Mouse (Mus musculus): ENCODE results near the gene Gm9767.

Gm9767 gene

DNA sequence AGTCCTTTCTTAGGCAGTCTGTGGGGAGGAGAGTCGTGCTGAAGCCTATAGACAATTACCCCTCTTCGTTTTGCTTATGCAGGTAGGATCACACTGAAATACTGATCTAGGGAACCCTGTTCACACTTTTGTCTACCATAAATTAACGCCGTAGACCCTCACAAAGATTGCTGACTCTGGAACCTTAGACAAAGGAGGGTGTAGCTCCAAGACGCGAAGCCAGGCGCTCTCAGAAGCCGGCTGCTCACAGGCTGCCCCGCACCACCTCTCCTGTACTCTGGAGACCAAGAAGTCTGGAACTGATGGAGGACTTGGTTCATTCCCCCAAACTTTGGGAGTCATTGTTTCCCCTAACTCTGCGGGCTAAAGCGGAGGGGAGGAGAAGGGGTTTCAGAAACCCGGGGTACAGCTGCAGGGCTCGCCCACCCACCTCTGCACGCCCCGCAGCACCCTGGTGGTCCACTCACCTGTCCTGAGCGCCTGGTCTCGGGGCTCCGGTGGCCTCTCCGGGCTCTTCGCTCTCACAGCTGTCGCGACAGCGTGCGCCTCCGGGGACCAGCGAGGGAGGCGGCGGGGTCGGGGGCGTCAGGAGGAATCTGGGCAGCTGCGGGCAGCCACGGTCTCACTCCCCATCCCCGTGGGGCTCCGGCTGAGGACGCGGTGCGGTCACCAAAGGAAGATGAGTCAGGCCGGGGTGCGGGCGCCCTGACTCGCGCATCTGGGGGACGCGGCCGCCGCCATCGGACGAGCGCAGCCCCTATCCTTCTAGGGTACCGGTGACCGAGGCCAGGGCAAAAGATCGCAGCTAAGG, at the start of gene Gm9767:
Gene Gm9767 (plus strand): TSS at position 585 of the 811 bp plus-strand sequence.
- in situ Hi-C loops (cut with MboI; ENCODE audit: unreplicated experiment in 2 of 2) = no loop called here

DNA sequence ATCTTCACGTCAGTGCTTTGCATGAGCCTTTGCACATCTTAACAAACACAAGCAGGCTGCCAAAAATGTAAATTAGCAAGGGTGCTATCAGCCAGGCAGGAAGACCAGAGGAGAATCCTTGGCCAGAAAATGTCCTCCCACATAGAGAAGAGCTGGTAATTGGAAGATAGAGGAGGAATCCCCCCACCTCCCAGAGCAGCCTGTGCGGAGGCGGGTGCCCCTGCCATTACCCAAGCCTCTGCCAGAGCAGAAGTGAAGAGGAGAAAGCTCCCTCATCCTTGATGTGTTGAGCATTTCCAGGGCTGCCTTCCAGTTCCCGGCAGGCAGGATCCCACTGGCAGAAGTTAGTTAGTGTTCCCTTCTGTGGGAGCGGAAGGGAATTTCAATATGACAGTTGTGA, 43.1 kb upstream of the Gm9767 start:
- in situ Hi-C loops (cut with MboI; ENCODE audit: unreplicated experiment in 2 of 2) = no loop called here

DNA sequence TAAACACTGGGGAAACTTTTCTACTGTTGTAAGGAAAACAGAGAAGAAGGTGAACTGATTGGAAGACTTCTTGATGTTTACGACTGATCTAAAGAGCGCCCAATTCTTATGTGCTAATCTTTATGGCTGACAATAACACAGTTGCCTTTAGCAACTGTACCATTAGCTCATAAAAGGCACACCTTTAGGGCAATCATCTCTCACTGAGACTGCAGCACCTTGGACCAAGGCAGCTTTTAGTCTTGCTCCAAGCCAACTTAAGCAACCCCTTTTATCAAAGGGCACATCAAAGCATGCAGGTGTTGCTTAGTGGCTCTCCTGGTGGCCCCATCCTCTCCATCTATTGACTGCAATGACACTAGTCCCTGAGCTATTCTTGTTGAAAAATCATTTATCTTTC, 26.9 kb upstream of the Gm9767 start:
- in situ Hi-C loops (cut with MboI; ENCODE audit: unreplicated experiment in 2 of 2) = no loop called here

DNA sequence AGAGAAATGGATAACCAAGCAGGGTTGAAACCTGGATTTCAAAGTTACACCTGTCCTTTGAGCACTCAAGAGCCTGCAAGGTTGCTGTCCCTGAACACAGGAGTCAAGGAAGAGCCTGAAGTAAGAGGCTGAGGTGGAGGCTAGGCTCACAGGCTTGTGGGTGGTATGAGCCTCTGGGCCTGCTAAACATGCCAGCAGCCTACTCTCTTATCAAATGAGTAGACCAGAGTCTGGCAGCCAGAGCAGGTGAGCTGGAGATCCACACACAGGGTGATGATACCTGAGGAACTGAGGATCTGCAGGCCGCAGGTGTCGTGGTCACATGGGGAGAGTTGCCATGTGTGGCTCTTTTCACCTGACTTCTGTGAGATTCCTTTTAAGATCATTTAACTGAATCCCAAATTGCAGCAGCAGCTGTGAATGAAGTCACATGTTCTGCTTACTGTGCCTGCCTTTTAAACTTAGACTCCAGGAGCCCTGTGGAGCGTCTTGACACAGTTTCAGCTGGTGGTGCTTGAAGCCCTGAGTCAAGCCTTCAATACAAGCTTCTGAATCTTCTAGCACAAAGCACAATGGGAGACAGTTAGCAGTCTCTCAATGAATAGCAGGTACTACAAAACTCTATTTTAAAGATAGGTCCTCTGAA, 18.3 kb upstream of the Gm9767 start:
- in situ Hi-C loops (cut with MboI; ENCODE audit: unreplicated experiment in 2 of 2) = no loop called here

DNA sequence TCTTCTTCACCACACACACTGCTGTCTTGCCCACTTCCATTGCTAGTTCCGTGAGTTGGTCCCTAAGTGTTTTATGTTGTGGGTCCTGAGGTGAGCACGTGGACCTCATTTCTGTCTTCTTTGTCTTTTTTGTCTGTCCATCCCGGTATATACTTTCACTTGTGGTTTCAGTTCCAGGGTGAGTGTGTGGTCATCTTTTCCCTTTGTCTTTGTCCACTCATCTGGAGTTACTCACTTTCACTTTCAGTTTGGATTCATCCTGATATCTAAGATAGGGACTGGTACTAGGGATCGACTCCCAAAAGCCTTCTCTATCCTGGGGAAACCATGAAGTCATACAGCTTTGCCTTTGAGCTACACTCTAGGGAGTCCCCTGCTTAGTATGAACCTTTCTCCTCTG, 15.0 kb upstream of the Gm9767 start:
- in situ Hi-C loops (cut with MboI; ENCODE audit: unreplicated experiment in 2 of 2) = no loop called here

DNA sequence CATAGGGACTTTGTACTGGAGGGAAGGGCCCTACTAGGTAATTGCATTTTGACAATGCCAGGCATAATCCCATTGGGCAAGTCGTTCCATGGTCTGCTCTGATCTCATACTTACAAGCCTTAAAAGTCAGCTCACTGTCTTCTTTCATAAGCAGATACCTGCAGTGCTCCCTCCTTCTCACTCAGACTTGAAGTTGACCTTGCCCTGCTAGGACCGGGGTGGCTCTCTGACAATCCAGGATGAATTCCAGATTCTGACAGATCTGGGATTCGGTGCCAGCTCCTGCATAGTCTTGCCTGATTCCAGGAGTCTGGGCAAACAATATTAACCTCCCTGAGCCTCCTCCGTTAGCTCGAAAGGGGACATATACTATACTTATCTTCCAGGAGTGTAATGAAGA, 6.1 kb upstream of the Gm9767 start:
- in situ Hi-C loops (cut with MboI; ENCODE audit: unreplicated experiment in 2 of 2) = no loop called here

DNA sequence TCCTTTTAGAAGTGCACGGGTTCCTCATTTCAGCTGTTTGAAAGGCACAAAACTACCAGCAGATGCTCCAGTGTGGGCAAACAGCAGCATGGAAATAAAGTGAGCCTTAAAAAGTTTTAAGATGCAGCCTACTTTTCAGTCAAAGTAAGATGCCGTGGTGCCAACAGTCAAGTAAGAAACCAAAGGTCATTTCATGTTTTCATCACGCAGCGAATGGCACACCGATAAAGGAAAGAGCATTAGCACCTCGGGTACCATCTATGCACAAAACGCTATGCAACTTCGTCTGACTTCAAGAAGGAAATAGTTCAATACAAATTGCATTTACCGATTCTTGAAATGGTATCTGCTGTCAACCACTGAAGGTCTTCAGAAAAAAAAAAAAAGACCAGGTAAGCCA, 1.1 kb upstream of the Gm9767 start:
- in situ Hi-C loops (cut with MboI; ENCODE audit: unreplicated experiment in 2 of 2) = no loop called here

DNA sequence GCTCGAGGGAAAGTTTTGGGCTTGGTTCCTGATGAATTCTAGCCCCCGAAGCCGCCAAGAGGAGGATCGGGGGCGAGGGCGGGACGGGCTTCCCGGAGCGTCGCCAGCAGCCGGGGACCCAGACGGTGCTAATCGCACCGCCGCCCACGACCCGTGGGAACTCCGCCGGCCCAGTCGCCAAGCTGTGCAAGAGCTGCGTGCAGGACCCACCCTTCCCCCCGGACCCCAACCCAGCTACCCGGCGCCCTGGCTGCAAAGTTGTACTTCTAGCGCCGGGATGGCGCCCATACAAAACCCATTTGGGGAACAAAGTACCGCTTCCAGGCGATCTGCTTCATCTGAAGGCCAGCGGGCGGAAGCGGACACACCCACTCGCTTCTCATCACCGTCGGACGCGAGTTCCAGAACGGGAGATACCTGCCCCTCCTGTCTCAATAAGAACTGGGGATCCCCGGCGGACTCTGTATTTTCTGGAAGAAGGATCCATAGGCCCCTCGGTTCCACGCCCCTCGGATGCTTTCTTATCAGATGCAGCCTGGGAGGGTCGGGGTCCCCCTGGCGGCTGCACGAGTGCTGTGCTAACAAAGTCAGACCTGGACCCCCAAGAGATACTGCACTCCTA, 577 bp downstream of the Gm9767 start, which contains the start of gene Tmem200a:
Gene Tmem200a (minus strand): TSS at position 532 of the 622 bp plus-strand sequence.
- in situ Hi-C loops (cut with MboI; ENCODE audit: unreplicated experiment in 2 of 2) = no loop called here

DNA sequence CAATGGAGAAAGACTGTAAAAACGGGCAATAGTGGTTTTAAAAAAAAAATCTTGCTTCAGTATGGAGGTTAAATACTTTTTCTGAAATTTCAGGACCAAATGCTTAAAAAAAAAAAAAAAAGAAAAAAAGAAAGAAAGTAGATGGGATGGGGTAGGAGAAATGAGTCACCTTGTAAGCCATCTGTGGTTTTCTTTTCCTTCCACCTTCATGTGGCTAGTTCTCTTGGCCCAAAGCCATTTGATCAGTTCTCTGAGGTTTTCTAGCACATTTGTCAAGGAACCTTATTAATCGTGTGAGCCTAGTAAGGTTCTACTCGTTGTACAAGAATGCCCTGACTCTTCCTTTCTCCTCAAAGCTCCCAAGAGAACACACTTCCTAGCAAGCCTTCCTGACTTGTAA, 1.6 kb downstream of the Gm9767 start:
- in situ Hi-C loops (cut with MboI; ENCODE audit: unreplicated experiment in 2 of 2) = no loop called here

DNA sequence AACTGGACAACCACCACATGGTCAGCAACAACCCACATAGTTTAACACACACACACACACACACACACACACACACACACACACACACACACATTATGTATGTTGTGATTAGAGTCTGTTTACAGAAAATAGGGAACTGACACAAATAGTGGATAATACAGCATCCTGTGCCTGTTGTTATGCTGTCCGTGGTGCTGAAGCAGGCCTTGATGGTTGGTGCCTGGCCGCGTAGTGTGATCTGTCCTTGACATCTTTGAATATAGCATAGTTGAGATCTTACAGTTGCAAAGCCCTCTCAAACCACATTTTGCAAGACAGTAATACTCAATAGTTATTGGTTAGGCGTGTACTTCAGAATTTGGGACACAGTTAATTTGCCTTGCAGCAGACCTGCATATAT, 4.0 kb downstream of the Gm9767 start:
- in situ Hi-C loops (cut with MboI; ENCODE audit: unreplicated experiment in 2 of 2) = no loop called here

DNA sequence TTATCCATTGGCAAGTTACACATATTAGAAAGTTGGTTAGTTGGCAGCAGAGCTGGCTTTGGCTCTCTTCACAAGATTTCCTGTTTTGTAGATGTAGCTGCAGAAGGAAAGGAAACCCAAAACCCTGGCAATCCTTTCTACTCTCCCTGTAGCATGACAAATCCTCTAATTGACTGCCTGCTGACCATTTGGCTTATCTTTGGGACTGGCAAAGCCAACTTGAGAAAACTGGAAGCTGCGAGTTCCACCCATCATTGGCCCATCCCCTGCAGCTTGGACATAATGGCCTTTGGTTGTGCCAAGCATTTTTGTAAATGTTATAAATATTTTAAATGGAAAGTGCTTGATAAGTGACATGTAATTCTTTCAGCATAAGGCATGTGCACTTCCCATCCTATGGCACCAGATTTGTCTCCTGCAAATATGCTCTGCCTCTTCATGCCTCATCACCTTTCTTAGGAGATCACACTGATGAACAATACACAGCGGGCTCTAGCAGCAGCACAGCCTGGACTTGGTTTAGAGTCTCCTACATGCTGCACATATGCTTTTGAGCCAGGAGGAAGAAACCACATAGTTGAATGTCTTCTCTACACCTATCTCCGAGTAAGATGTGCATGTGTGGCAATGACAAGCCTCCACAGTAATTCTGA, 25.4 kb downstream of the Gm9767 start:
- in situ Hi-C loops (cut with MboI; ENCODE audit: unreplicated experiment in 2 of 2) = no loop called here

DNA sequence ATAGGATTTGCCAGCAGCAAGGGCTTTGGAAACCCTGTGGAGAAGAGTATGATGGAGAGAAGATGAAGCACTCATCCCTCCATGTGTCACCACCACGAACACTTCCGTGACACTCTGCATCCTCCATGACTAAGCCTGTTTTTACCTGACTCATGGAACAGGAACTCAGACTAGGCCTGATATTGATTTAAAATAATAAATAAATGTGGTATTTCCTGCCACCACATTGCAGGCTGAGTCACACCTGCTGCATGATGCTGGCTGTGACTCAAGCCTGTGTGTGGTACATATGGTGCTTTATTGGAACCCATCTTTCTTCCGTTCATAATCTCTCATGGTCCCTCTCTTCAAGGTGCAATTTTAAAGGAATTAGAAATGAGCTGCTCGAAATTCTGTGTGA, 36.4 kb downstream of the Gm9767 start:
- in situ Hi-C loops (cut with MboI; ENCODE audit: unreplicated experiment in 2 of 2) = no loop called here

DNA sequence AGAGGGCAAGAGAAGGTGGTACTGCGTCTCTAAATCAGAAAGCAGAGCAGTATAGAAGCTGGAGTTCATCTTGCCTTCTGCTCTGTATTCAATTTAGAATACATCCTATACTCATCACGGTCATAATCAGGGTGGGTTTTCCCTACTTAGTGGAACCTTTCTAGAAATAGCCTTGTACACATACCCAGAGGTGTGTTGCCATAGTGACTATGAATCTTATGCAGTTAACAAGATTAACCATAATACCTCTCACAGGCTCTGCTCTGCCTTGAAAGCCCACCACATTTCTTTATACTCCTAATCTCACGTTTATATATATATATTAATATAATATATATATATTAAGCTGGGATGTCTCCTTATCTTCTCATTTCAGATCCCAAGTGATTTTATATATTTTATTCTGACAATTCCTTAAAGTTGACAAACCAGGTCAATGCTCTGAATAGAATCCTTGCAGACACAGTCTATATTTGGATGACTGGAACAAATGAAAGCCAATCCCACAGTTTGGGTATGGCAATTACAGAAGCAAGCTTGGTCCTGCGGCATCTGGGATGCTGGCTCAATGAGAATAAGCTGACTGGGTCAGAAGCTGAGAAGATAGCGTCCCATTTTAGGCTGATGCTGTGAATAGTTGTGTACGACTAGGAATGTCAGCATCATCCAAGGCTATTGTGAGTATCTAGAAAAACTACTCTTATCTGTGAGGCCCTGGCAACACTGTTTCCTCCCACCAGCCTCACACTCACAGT, 41.2 kb downstream of the Gm9767 start:
- in situ Hi-C loops (cut with MboI; ENCODE audit: unreplicated experiment in 2 of 2) = no loop called here

DNA sequence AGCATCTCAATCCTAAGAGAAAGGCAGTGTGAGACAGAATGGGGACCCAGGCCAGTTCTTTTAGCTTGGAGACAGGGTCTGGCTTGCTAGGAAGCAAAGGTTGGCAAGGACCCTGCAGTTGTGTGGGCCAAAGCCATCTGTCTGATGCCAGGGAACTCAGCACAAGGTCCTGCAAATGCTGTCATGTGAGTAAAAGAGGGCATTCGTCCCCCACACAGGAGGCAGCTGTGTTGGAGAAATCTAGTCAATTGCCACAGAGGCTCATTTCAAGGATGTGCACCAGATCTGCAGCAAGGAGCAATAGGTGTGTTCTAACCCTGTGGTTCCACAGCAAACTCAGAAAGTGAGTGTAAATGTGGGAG, 41.7 kb downstream of the Gm9767 start:
- in situ Hi-C loops (cut with MboI; ENCODE audit: unreplicated experiment in 2 of 2) = no loop called here
